Mouse (Mus musculus) liver, embryonic 14.5 days (tissue): ENCODE measurements around the gene Olfr347. TPM values are rescaled to one million over a fixed set of nuclear protein-coding genes. Genes with fewer than 3 reads are reported as not detected.

ENCODE experiments used
- ATAC-seq: fragments of 200-750 bp; cut with Nextera tagmentation; 2 replicates; pipeline ENCODE4 v1.8.0; 2017; ENCODE audit warnings: moderate number of reproducible peaks, mild to moderate bottlenecking, moderate library complexity; ENCODE audit not compliant: insufficient read depth
- DNase-seq, 3 experiments: peaks; one replicate each; pipeline ENCODE4 v3.0.0-alpha.2; 2012 to 2013; ENCODE audit warnings: low read depth in 3 of 3, low spot score in 3 of 3
- H3K27ac ChIP-seq: fragments of 300-500 bp; sonication (generic); 2 replicates; pipeline ENCODE4 v1.5.1; 2014; ENCODE audit warnings: moderate library complexity, mild to moderate bottlenecking, control low read depth, inconsistent platforms
- H3K27me3 ChIP-seq: fragments of 300-500 bp; sonication (generic); 2 replicates; pipeline ENCODE4 v1.6.1; 2014; ENCODE audit warnings: mild to moderate bottlenecking, low read length, moderate library complexity; ENCODE audit not compliant: control insufficient read depth, insufficient read depth
- H3K36me3 ChIP-seq: fragments of 300-500 bp; sonication (generic); replicated peaks from 2 replicates; pipeline ENCODE4 v1.6.1; 2014; ENCODE audit warnings: low read depth; ENCODE audit not compliant: control insufficient read depth, insufficient read depth
- H3K4me1 ChIP-seq, 2 experiments: fragments of 200-500 bp in 1 of 2; fragments of 300-500 bp in 1 of 2; sonication (generic) in 1 of 2; replicated peaks; 2 replicates each; pipeline ENCODE4 v1.6.1; 2012 to 2014; ENCODE audit warnings: antibody characterized with exemption in 1 of 2, inconsistent platforms in 1 of 2, low read length in 1 of 2; ENCODE audit not compliant: control insufficient read depth in 2 of 2, insufficient read depth in 2 of 2
- H3K4me2 ChIP-seq: fragments of 300-500 bp; sonication (generic); 2 replicates; pipeline ENCODE4 v1.6.1; 2014; ENCODE audit warnings: low read depth, mild to moderate bottlenecking, control low read depth, moderate library complexity
- H3K4me3 ChIP-seq, 2 experiments: fragments of 200-500 bp in 1 of 2; fragments of 300-500 bp in 1 of 2; sonication (generic) in 1 of 2; 2 replicates each; pipeline ENCODE4 v1.5.1; 2012 to 2014; ENCODE audit warnings: low read depth in 2 of 2, low read length in 2 of 2, mild to moderate bottlenecking in 2 of 2, control low read depth in 1 of 2, inconsistent platforms in 1 of 2, moderate library complexity in 1 of 2; ENCODE audit not compliant: insufficient read depth in 1 of 2
- H3K9ac ChIP-seq: fragments of 300-500 bp; sonication (generic); replicated peaks from 2 replicates; pipeline ENCODE4 v1.6.1; 2014; ENCODE audit warnings: mild to moderate bottlenecking, control low read depth, moderate library complexity
- H3K9me3 ChIP-seq: fragments of 300-500 bp; sonication (generic); 2 replicates; pipeline ENCODE4 v1.6.1; 2016; ENCODE audit warnings: low read length, mixed read lengths; ENCODE audit not compliant: control insufficient read depth
- CTCF ChIP-seq: IDR thresholded peaks from 2 replicates; pipeline ENCODE4 v1.5.1; 2016; ENCODE audit warnings: antibody characterized with exemption, low read depth, control low read depth
- EP300 ChIP-seq: IDR thresholded peaks from 2 replicates; pipeline ENCODE4 v1.6.1; 2016; ENCODE audit warnings: antibody characterized with exemption, low read depth
- WGBS: fragments of 180-500 bp; shearing (Covaris S2); extraction: QIAGEN DNeasy Blood & Tissue Kit; methylation state at CpG from one replicate; pipeline ENCODE4 v1.1.7; 2014; ENCODE audit not compliant: insufficient replicate concordance; 5-methylcytosine and 5-hydroxymethylcytosine counted together
- polyA plus RNA-seq, 2 experiments: library from polyadenylated mRNA; depleted of rRNA in 1 of 2; stranded (reverse) in 1 of 2; unstranded in 1 of 2; fragments of >200 nt; fragmentation: Nextera tagmentation in 1 of 2; extraction: Ambion mirVana in 1 of 2; gene quantifications; 2 replicates each; pipeline versions ENCODE4 v1.2.1 to v1.2.3; 2012 to 2014

The Olfr347 gene
- polyA plus RNA-seq (2012; rRNA removed) (not detected in 2 replicates), polyA plus RNA-seq (2014; fragmentation: Nextera tagmentation; extraction: Ambion mirVana) (not detected in 2 replicates)

DNA sequence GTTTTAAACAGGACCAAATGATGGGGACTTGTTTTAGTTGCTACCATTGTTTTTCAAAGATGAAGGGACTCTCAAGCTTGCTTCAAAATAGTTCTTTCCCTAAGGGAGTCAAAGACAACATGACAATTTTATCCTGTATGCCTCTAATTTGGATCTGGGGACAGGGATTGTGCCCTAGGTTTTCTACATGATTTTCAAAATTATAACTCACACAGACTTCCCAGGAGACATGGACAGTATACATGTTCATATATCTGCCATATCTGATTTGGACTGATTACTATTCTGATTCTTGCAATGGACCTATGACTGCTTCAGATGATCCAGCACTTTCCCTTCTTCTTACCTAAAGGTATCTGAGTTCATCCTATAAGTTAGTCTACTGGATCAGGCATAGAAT, at the start of gene Olfr347:
Gene Olfr347, plus strand, starts transcription at position 301 of the 400 bp plus-strand sequence.
- Histone ChIP-seq H3K9me3 (no peaks in the 10 kb centered on the region), H3K27me3 (no peaks in the 10 kb centered on the region)
- ATAC-seq: no peak

DNA sequence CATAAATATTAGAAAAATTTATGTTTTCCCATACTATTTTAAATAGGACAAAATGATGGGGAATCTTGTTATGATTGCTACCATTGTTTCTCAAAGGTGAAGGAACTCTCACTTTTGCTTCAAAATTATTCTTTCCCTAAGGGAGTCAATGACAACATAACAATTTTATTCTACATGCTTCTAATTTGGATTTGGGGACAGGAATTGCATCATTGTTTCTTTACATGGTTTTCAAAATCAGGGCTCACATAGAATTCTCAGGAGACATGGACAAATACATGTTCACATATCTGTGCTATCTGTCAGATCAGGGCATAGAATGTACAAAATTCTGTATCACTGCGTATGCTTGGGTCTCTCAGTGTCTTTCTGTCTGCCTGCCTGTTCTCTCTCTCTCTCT, 46.2 kb upstream of the Olfr347 start, which contains the start of gene Olfr346:
Gene Olfr346, plus strand, starts transcription at position 301 of the 400 bp plus-strand sequence.
- H3K27ac ChIP-seq: no peak within 1 kb of the TSS
- no peaks in the 10 kb centered on the region for H3K36me3 ChIP-seq
- H3K27me3 ChIP-seq: no peaks in the 10 kb centered on the region
- H3K4me3 ChIP-seq: no peak within 1 kb of the TSS
- no peak within 1 kb of the TSS for H3K9ac ChIP-seq
- TF ChIP-seq CTCF (no peak), EP300 (no peak)
- DNase-seq: no peak
- no peak for ATAC-seq
- H3K4me1 ChIP-seq: no peaks in the 10 kb centered on the region
- no peaks in the 10 kb centered on the region for H3K9me3 ChIP-seq
- WGBS: 52% methylated on average over 1 of the region's 1 CpGs
- H3K4me2 ChIP-seq: no peak within 1 kb of the TSS

More for the DNA sequence above, at the start of gene Olfr347:
- Histone ChIP-seq H3K4me3 (no peak within 1 kb of the TSS), H3K4me1 (no peaks in the 10 kb centered on the region), H3K27ac (no peak within 1 kb of the TSS), H3K36me3 (no peaks in the 10 kb centered on the region), H3K9ac (no peak within 1 kb of the TSS), H3K4me2 (no peak within 1 kb of the TSS)
- no peak for TF ChIP-seq EP300
- TF ChIP-seq CTCF: no peak
- DNase-seq: no peak

DNA sequence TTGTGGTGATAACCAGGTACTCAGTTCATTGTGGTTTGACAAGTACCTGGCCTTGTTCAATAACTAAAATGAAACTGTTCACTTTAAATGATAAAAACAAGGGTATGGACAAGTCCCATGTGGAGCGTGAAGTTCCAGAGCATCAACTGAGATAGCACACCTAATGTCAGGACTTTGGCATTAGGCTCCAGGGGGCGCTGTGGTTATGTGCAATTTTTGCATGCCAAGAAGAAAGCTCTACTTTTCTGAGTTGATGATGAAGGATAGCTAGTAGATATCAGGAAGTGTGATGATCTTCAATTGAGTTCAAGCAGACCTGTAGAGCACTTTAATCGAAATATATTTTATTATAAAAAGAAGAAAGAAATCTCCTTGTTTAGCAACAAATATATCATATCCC, 4.5 kb downstream of the Olfr347 start:
- no peak for DNase-seq
- 39% methylated on average over 3 of the region's 3 CpGs for WGBS

DNA sequence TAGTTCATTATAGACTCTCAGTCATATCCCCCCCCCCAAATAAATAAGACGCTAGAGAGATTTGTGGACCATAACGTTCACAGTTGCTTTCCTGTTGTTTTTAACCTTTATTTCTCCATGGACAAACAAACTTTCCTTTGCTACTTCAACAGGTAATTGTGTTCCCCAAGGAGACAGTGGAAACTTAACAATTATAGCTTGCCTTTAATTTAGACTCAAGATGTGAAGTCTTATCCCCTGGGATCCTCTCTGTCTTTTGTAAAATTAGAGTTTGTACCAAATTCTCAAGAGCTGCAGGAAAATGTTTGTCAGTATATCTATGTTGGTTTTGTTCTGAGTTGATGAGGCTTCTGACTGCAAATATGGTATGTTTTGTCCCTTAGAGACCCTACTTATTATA, 52.3 kb downstream of the Olfr347 start, which contains the start of gene Olfr348:
Gene Olfr348, plus strand, starts transcription at position 301 of the 400 bp plus-strand sequence.
- no peak for TF ChIP-seq CTCF
- 48% methylated on average over 2 of the region's 2 CpGs for WGBS
- Histone ChIP-seq H3K9me3 (no peaks in the 10 kb centered on the region), H3K27me3 (no peaks in the 10 kb centered on the region), H3K4me2 (no peak within 1 kb of the TSS), H3K36me3 (no peaks in the 10 kb centered on the region), H3K4me1 (no peaks in the 10 kb centered on the region), H3K27ac (no peak within 1 kb of the TSS), H3K4me3 (no peak within 1 kb of the TSS), H3K9ac (no peak within 1 kb of the TSS)
- ATAC-seq: no peak
- DNase-seq: no peak

More for the DNA sequence above, 4.5 kb downstream of the Olfr347 start:
- no peaks in the 10 kb centered on the region for H3K4me1 ChIP-seq
- H3K4me2 ChIP-seq: no peak overlapping the region
- no peak for ATAC-seq
- H3K9me3 ChIP-seq: no peaks in the 10 kb centered on the region
- no peak overlapping the region for H3K9ac ChIP-seq
- TF ChIP-seq EP300 (no peak), CTCF (no peak)
- H3K27me3 ChIP-seq: no peaks in the 10 kb centered on the region
- no peak overlapping the region for H3K27ac ChIP-seq
- no peak overlapping the region for H3K4me3 ChIP-seq
- no peaks in the 10 kb centered on the region for H3K36me3 ChIP-seq

Other genes starting within 250 kb of the Olfr347 start
- gene Olfr341, start 249.4 kb upstream of the Olfr347 start, polyA plus RNA-seq (2012; rRNA removed): not detected in 2 replicates
- gene Olfr341, start 249.4 kb upstream of the Olfr347 start, polyA plus RNA-seq (2014; fragmentation: Nextera tagmentation; extraction: Ambion mirVana): not detected in 2 replicates
- gene Olfr342, start 206.9 kb upstream of the Olfr347 start, polyA plus RNA-seq (2012; rRNA removed): not detected in 2 replicates
- gene Olfr342, start 206.9 kb upstream of the Olfr347 start, polyA plus RNA-seq (2014; fragmentation: Nextera tagmentation; extraction: Ambion mirVana): not detected in 2 replicates
- gene Olfr344, start 165.2 kb upstream of the Olfr347 start, polyA plus RNA-seq (2012; rRNA removed): not detected in 2 replicates
- not detected in 2 replicates for gene Olfr344, start 165.2 kb upstream of the Olfr347 start, polyA plus RNA-seq (2014; fragmentation: Nextera tagmentation; extraction: Ambion mirVana)
- not detected in 2 replicates for gene Olfr345, start 91.9 kb upstream of the Olfr347 start, polyA plus RNA-seq (2012; rRNA removed)
- not detected in 2 replicates for gene Olfr345, start 91.9 kb upstream of the Olfr347 start, polyA plus RNA-seq (2014; fragmentation: Nextera tagmentation; extraction: Ambion mirVana)
- gene Olfr346, start 46.1 kb upstream of the Olfr347 start, polyA plus RNA-seq (2012; rRNA removed): not detected in 2 replicates
- not detected in 2 replicates for gene Olfr346, start 46.1 kb upstream of the Olfr347 start, polyA plus RNA-seq (2014; fragmentation: Nextera tagmentation; extraction: Ambion mirVana)
- gene Olfr348, start 52.4 kb downstream of the Olfr347 start, polyA plus RNA-seq (2012; rRNA removed): not detected in 2 replicates
- gene Olfr348, start 52.4 kb downstream of the Olfr347 start, polyA plus RNA-seq (2014; fragmentation: Nextera tagmentation; extraction: Ambion mirVana): not detected in 2 replicates
- gene Olfr50, start 58.6 kb downstream of the Olfr347 start, polyA plus RNA-seq (2012; rRNA removed): not detected in 2 replicates
- gene Olfr50, start 58.6 kb downstream of the Olfr347 start, polyA plus RNA-seq (2014; fragmentation: Nextera tagmentation; extraction: Ambion mirVana): not detected in 2 replicates
- gene Olfr3, start 85.1 kb downstream of the Olfr347 start, polyA plus RNA-seq (2012; rRNA removed): not detected in 2 replicates
- not detected in 2 replicates for gene Olfr3, start 85.1 kb downstream of the Olfr347 start, polyA plus RNA-seq (2014; fragmentation: Nextera tagmentation; extraction: Ambion mirVana)
- gene Olfr350, start 114.4 kb downstream of the Olfr347 start, polyA plus RNA-seq (2012; rRNA removed): not detected in 2 replicates
- gene Olfr350, start 114.4 kb downstream of the Olfr347 start, polyA plus RNA-seq (2014; fragmentation: Nextera tagmentation; extraction: Ambion mirVana): not detected in 2 replicates
- gene Olfr351, start 130.8 kb downstream of the Olfr347 start, polyA plus RNA-seq (2012; rRNA removed): not detected in 2 replicates
- not detected in 2 replicates for gene Olfr351, start 130.8 kb downstream of the Olfr347 start, polyA plus RNA-seq (2014; fragmentation: Nextera tagmentation; extraction: Ambion mirVana)
- not detected in 2 replicates for gene Olfr352, start 136.6 kb downstream of the Olfr347 start, polyA plus RNA-seq (2012; rRNA removed)
- not detected in 2 replicates for gene Olfr352, start 136.6 kb downstream of the Olfr347 start, polyA plus RNA-seq (2014; fragmentation: Nextera tagmentation; extraction: Ambion mirVana)
- not detected in 2 replicates for gene Olfr353, start 161.0 kb downstream of the Olfr347 start, polyA plus RNA-seq (2012; rRNA removed)
- not detected in 2 replicates for gene Olfr353, start 161.0 kb downstream of the Olfr347 start, polyA plus RNA-seq (2014; fragmentation: Nextera tagmentation; extraction: Ambion mirVana)
- gene Olfr354, start 173.8 kb downstream of the Olfr347 start, polyA plus RNA-seq (2012; rRNA removed): not detected in 2 replicates
- gene Olfr354, start 173.8 kb downstream of the Olfr347 start, polyA plus RNA-seq (2014; fragmentation: Nextera tagmentation; extraction: Ambion mirVana): not detected in 2 replicates
- gene Olfr355, start 197.0 kb downstream of the Olfr347 start, polyA plus RNA-seq (2012; rRNA removed): not detected in 2 replicates
- gene Olfr355, start 197.0 kb downstream of the Olfr347 start, polyA plus RNA-seq (2014; fragmentation: Nextera tagmentation; extraction: Ambion mirVana): not detected in 2 replicates
- not detected in 2 replicates for gene Olfr356, start 205.2 kb downstream of the Olfr347 start, polyA plus RNA-seq (2012; rRNA removed)
- not detected in 2 replicates for gene Olfr356, start 205.2 kb downstream of the Olfr347 start, polyA plus RNA-seq (2014; fragmentation: Nextera tagmentation; extraction: Ambion mirVana)